Mouse (Mus musculus) hindbrain, embryonic 15.5 days (tissue): ENCODE data around the gene Gm20503. TPM values are rescaled to one million over a fixed set of nuclear protein-coding genes. Genes with fewer than 3 reads are reported as not detected.

Source experiments
- ATAC-seq: fragments of 200-750 bp; cut with Nextera tagmentation; 2 replicates; pipeline ENCODE4 v1.8.0; 2017; ENCODE audit warnings: low read depth, moderate number of reproducible peaks, moderate TSS enrichment; ENCODE audit not compliant: low FRiP score
- H3K27ac ChIP-seq: fragments of 300-500 bp; sonication (generic); replicated peaks from 2 replicates; pipeline ENCODE4 v1.5.1; 2015; ENCODE audit warnings: mild to moderate bottlenecking, inconsistent platforms
- H3K27me3 ChIP-seq: fragments of 300-500 bp; sonication (generic); 2 replicates; pipeline ENCODE4 v1.6.1; 2015; ENCODE audit warnings: control low read depth, inconsistent platforms
- H3K36me3 ChIP-seq: fragments of 300-500 bp; sonication (generic); 2 replicates; pipeline ENCODE4 v1.6.1; 2015; ENCODE audit warnings: control low read depth, inconsistent platforms
- H3K4me1 ChIP-seq: fragments of 300-500 bp; sonication (generic); replicated peaks from 2 replicates; pipeline ENCODE4 v1.6.1; 2015; ENCODE audit warnings: control low read depth, inconsistent platforms
- H3K4me2 ChIP-seq: fragments of 300-500 bp; sonication (generic); 2 replicates; pipeline ENCODE4 v1.6.1; 2015; ENCODE audit warnings: moderate library complexity, mild to moderate bottlenecking, inconsistent platforms
- H3K4me3 ChIP-seq: fragments of 300-500 bp; sonication (generic); 2 replicates; pipeline ENCODE4 v1.5.1; 2015; ENCODE audit warnings: mild to moderate bottlenecking, inconsistent platforms
- H3K9ac ChIP-seq: fragments of 300-500 bp; sonication (generic); 2 replicates; pipeline ENCODE4 v1.6.1; 2015; ENCODE audit warnings: inconsistent platforms
- H3K9me3 ChIP-seq: fragments of 300-500 bp; sonication (generic); 2 replicates; pipeline ENCODE4 v1.6.1; 2016; ENCODE audit warnings: control low read depth, inconsistent platforms
- WGBS: fragments of 180-500 bp; shearing (Covaris S2); methylation state at CpG from one replicate; pipeline ENCODE4 v1.1.7; 2015; 5-methylcytosine and 5-hydroxymethylcytosine counted together
- polyA plus RNA-seq: library from polyadenylated mRNA; unstranded; fragments of >200 nt; fragmentation: Nextera tagmentation; extraction: Ambion mirVana; gene quantifications from 2 replicates; pipeline ENCODE4 v1.2.1, GENCODE M21; 2015

Gene Gm20503
- polyA plus RNA-seq, 1 experiment from 2014 or later, result 8.9 TPM

- H3K9me3 ChIP-seq, result no peaks in the 10 kb centered on the region
- WGBS, result 65% methylated on average over 4 of the region's 4 CpGs
- H3K9ac ChIP-seq, result no peak overlapping the region
- H3K4me1 ChIP-seq, result peaks cover 12% of the 10 kb centered on the region
- no peak for ATAC-seq
- no peak overlapping the region for H3K4me3 ChIP-seq
- no peaks in the 10 kb centered on the region for H3K27me3 ChIP-seq
- H3K36me3 ChIP-seq, result no peaks in the 10 kb centered on the region
- no peak overlapping the region for H3K4me2 ChIP-seq
- H3K27ac ChIP-seq, result no peak overlapping the region
These were observed 6.7 kb downstream of the Gm20503 start for GRCm38 (mm10) chr4:59009696-59010095.

DNA sequence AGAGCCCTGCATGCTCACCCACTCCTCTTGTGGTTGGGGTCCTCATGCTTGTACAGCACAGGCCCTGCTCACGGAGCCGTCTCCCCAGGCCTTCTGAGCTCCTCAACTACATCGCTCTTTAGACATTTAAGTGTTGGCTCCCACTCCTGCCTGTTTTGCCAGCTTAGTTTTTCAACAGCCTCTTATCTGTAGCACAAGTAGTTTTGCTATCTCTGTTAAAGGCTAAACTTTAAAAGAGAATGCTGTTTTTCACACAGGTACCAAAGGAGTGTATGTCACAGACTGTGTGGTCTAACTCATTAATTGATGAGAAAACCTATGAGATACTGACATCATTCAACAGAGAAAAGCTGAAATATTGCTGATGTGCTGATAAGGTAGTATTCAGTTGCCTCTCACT is 8.4 kb downstream of the Gm20503 start:
- no peak; the same call in 1 of the 2 replicates for ATAC-seq
- 94% methylated on average over 3 of the region's 3 CpGs for WGBS

GRCm38 (mm10) chr4:59015181-59015580 is 12.2 kb downstream of the Gm20503 start:
- 91% methylated on average over 3 of the region's 3 CpGs for WGBS
- H3K9ac ChIP-seq, result no peak overlapping the region
- no peak overlapping the region for H3K4me2 ChIP-seq
- H3K27ac ChIP-seq, result no peak overlapping the region
- no peak overlapping the region for H3K4me3 ChIP-seq
- no peaks in the 10 kb centered on the region for H3K27me3 ChIP-seq
- H3K36me3 ChIP-seq, result peaks cover 20% of the 10 kb centered on the region
- H3K9me3 ChIP-seq, result no peaks in the 10 kb centered on the region
- no peak for ATAC-seq
- H3K4me1 ChIP-seq, result no peaks in the 10 kb centered on the region

More for the DNA sequence above, 8.4 kb downstream of the Gm20503 start:
- H3K9ac ChIP-seq, result no peak overlapping the region
- no peaks in the 10 kb centered on the region for H3K9me3 ChIP-seq
- no peaks in the 10 kb centered on the region for H3K27me3 ChIP-seq
- H3K27ac ChIP-seq, result no peak overlapping the region
- no peak overlapping the region for H3K4me3 ChIP-seq
- no peak overlapping the region for H3K4me2 ChIP-seq
- H3K4me1 ChIP-seq, result no peaks in the 10 kb centered on the region; the same call in 1 of the 2 replicates
- H3K36me3 ChIP-seq, result no peaks in the 10 kb centered on the region

GRCm38 (mm10) chr4:59016922-59017321 is 13.9 kb downstream of the Gm20503 start:
- Histone ChIP-seq H3K4me3 (no peak overlapping the region), H3K4me2 (no peak overlapping the region), H3K27ac (no peak overlapping the region), H3K4me1 (no peaks in the 10 kb centered on the region), H3K27me3 (no peaks in the 10 kb centered on the region), H3K9ac (no peak overlapping the region), H3K36me3 (peaks cover 26% of the 10 kb centered on the region), H3K9me3 (no peaks in the 10 kb centered on the region)
- ATAC-seq, result no peak
- WGBS, result 92% methylated on average over 2 of the region's 2 CpGs

DNA sequence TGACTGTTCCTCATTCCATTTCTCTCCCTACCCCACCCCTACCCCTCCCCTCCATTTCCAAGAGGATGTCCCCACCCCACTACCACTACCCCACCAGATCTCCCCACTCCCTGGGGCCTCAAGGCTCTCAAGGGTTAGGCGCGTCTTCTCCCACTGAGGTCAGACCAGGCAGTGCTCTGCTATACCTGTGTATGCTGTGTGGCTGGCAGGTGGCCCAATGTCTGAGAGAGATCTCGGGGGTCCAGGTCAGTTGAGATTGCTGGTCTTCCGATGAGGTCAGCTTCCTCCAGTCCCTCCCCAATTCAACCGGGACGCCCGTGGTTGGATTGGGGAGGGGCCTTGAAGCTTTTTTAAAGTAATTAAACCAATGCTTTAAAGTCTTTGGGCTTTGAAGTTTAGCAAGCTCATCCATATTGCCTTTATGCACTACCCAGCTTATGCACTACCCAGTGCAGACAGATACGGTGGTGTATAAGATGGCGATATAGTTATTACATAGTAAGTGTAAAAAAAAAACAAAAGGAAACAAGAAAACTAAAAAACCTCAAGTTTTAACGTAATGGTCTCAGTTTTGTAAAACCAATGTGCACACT is 31.4 kb downstream of the Gm20503 start:
- H3K36me3 ChIP-seq, result peaks cover 7% of the 10 kb centered on the region; the same call in 1 of the 2 replicates
- H3K9ac ChIP-seq, result peak overlapping the region; percentile 89
- no peaks in the 10 kb centered on the region for H3K27me3 ChIP-seq
- peak overlapping the region; percentile 94 for H3K27ac ChIP-seq
- H3K4me1 ChIP-seq, result peaks cover 13% of the 10 kb centered on the region
- peak overlapping the region; percentile 58 for H3K4me2 ChIP-seq
- H3K4me3 ChIP-seq, result peak overlapping the region; percentile 73
- ATAC-seq, result peak; percentile 28; the same call in 1 of the 2 replicates
- WGBS, result 77% methylated on average over 10 of the region's 10 CpGs
- no peaks in the 10 kb centered on the region for H3K9me3 ChIP-seq

GRCm38 (mm10) chr4:59034918-59035785 is 32.1 kb downstream of the Gm20503 start, which contains the start of gene Gng10:
Gng10 (plus strand) TSS chr4:59035088.
- H3K4me3 ChIP-seq, result peak within 1 kb of the TSS; percentile 73
- peak; percentile 91 for ATAC-seq
- H3K9me3 ChIP-seq, result no peaks in the 10 kb centered on the region
- WGBS, result 17% methylated on average over 76 of the region's 76 CpGs
- peaks cover 13% of the 10 kb centered on the region for H3K4me1 ChIP-seq
- no peaks in the 10 kb centered on the region for H3K27me3 ChIP-seq
- peak within 1 kb of the TSS; percentile 89 for H3K9ac ChIP-seq
- peak within 1 kb of the TSS; percentile 58 for H3K4me2 ChIP-seq
- peaks cover 14% of the 10 kb centered on the region for H3K36me3 ChIP-seq
- peak within 1 kb of the TSS; percentile 94 for H3K27ac ChIP-seq

DNA sequence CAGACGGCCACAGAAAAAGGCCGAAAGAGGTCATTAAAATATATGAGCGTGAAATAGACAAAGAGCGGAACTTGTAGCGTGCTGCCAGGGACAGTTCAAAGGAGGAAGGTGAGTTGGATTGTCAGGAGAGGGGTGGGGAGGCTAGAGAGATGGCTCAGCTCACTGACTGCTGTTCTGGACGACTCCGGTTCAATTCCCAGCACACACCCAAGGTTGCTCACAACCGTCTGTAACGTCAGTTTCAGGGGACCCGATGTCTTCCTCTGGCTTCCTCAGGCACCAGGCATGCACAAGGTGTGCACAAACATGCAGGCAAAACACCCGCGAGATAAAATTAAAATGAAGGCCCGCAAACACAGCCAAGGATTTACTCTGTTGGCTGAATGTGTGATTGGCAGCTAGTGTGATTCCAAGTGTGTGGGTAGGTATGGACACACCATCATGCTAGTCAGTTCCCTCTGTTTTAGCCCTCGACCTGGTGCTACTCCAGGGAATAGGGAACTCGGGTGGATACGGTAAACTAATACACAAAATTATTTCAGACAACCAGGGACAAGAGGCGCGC is 32.9 kb downstream of the Gm20503 start:
- Histone ChIP-seq H3K36me3 (peaks cover 21% of the 10 kb centered on the region), H3K9me3 (no peaks in the 10 kb centered on the region), H3K27me3 (no peaks in the 10 kb centered on the region), H3K4me1 (peaks cover 13% of the 10 kb centered on the region), H3K9ac (peak overlapping the region; percentile 89), H3K4me2 (peak overlapping the region; percentile 58), H3K27ac (peak overlapping the region; percentile 94), H3K4me3 (peak overlapping the region; percentile 73)
- WGBS, result 54% methylated on average over 18 of the region's 18 CpGs
- peak; percentile 36 for ATAC-seq

DNA sequence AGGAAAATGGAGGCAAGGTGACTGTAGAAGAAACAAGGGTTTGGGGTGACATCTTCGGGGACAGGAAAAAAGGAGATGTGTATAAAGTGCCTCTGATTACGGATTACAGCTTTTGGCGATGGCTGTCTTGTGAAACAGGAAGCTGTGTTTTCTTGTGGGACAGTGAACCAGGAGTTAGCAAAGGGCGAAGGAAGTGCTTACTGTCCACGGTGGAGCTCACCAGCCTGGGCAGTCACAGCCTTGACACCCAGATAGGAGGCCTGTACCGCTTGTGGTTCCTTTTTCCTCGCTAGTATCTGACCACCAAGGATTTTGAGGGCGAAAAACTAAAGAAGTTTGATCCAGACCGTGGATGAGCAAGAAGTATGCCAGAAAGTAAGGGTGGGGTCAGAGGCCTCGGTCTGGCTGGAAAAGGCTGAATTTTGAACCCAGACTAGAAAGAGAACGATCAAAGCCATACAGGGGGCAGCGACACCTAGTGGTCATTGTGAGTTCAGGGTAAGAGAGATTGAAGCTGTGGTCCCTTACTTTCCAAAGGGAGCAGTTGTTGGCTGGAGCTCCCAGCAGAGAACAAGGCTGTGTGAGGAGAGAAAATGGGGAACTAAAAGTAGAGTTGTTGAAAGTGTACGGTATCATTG is 33.6 kb downstream of the Gm20503 start:
- Histone ChIP-seq H3K9ac (no peak overlapping the region), H3K4me1 (peaks cover 13% of the 10 kb centered on the region), H3K36me3 (peaks cover 24% of the 10 kb centered on the region), H3K27ac (no peak overlapping the region), H3K4me3 (no peak overlapping the region; the same call in 1 of the 2 replicates), H3K27me3 (no peaks in the 10 kb centered on the region), H3K9me3 (no peaks in the 10 kb centered on the region), H3K4me2 (peak overlapping the region; percentile 58)
- WGBS, result 50% methylated on average over 13 of the region's 13 CpGs
- ATAC-seq, result no peak

DNA sequence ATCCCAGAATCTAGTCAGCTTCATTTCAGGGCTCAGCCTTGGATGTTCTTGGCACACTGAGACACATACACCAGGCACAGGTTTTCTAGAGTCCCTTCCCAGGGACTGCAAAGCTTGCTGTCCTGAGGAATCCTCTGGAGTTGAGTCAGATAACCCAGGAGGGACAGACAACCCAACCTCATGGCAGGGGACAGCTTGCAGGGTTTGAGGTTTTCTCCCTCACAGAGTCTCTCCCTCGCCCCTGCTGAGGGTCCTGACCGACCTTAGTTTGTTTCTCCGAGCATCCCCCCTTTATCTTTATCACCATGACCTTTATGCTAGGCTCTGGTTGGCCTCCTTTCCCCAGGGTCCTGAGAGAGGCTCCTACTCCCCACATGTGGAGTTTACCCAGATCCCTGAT is 34.5 kb downstream of the Gm20503 start:
- Histone ChIP-seq H3K36me3 (peaks cover 26% of the 10 kb centered on the region), H3K4me3 (no peak overlapping the region), H3K9ac (no peak overlapping the region), H3K27ac (no peak overlapping the region), H3K27me3 (no peaks in the 10 kb centered on the region), H3K4me1 (peaks cover 13% of the 10 kb centered on the region), H3K4me2 (no peak overlapping the region), H3K9me3 (no peaks in the 10 kb centered on the region)
- ATAC-seq, result no peak
- 81% methylated on average over 3 of the region's 3 CpGs for WGBS

- Histone ChIP-seq H3K27ac (no peak overlapping the region), H3K36me3 (peaks cover 28% of the 10 kb centered on the region), H3K9ac (no peak overlapping the region), H3K4me2 (no peak overlapping the region), H3K4me3 (no peak overlapping the region), H3K4me1 (peaks cover 9% of the 10 kb centered on the region), H3K9me3 (no peaks in the 10 kb centered on the region), H3K27me3 (no peaks in the 10 kb centered on the region)
- WGBS, result 93% methylated on average over 11 of the region's 11 CpGs
- no peak for ATAC-seq
These were observed 37.6 kb downstream of the Gm20503 start for GRCm38 (mm10) chr4:59040397-59041287.

DNA sequence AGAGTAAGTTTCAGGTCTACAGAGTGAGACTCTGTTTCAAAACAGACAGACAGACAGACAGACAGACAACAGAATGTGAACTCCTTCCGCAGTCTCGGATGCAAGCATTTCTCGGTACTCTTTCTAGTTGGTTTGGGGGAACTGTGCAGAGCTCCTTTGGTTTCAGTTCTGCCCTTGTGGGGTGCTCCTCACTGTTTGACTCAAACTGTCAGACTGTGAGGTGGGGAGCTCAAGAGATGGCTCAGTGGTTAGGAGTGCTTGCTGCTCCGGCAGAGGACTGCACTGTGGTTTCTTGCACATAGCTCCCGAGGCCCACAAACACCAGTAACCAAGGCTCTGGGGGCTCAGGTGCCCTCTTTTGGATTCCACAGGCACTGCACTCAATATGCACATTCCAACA is 40.1 kb downstream of the Gm20503 start:
- WGBS, result 96% methylated on average over 5 of the region's 5 CpGs
- Histone ChIP-seq H3K9ac (no peak overlapping the region), H3K9me3 (no peaks in the 10 kb centered on the region), H3K27me3 (no peaks in the 10 kb centered on the region), H3K4me1 (no peaks in the 10 kb centered on the region), H3K4me2 (no peak overlapping the region), H3K27ac (no peak overlapping the region), H3K4me3 (no peak overlapping the region), H3K36me3 (peaks cover 28% of the 10 kb centered on the region)
- ATAC-seq, result no peak
